Mouse (Mus musculus): Measurements from ENCODE around the gene Gm36210. TPM values are rescaled to one million over a fixed set of nuclear protein-coding genes. Genes with fewer than 3 reads are reported as not detected.

The Gm36210 gene
- polyA plus RNA-seq, 1 experiment from 2014 or later: 0.24 TPM

GRCm38 (mm10) chr7:4921824-4922482 is 15.6 kb upstream of the Gm36210 start, which contains the start of gene Nat14:
Nat14 (plus strand) TSS chr7:4922028.
- WGBS: 28% methylated on average over 8 of the region's 8 CpGs
- Histone ChIP-seq H3K4me2 (peak within 1 kb of the TSS; percentile 86), H3K27ac (peak within 1 kb of the TSS; percentile 99), H3K4me1 (peaks cover 66% of the 10 kb centered on the region), H3K27me3 (no peaks in the 10 kb centered on the region), H3K36me3 (replicated peaks) (peaks cover 43% of the 10 kb centered on the region), H3K4me3 (replicated peaks) (peak within 1 kb of the TSS; percentile 39), H3K9ac (peak within 1 kb of the TSS; percentile 57), H3K9me3 (no peaks in the 10 kb centered on the region)
- no peak for ATAC-seq (ENCODE audit: low FRiP score)

GRCm38 (mm10) chr7:4920976-4921823 is 14.9 kb upstream of the Gm36210 start:
- 55% methylated on average over 23 of the region's 23 CpGs for WGBS
- Histone ChIP-seq H3K4me2 (peak overlapping the region; percentile 86), H3K4me1 (peaks cover 66% of the 10 kb centered on the region), H3K9me3 (no peaks in the 10 kb centered on the region), H3K4me3 (replicated peaks) (no peak overlapping the region), H3K9ac (peak overlapping the region; percentile 33; the same call in 1 of the 2 replicates), H3K36me3 (replicated peaks) (peaks cover 43% of the 10 kb centered on the region), H3K27ac (peak overlapping the region; percentile 99), H3K27me3 (no peaks in the 10 kb centered on the region)
- no peak for ATAC-seq (ENCODE audit: low FRiP score)

DNA sequence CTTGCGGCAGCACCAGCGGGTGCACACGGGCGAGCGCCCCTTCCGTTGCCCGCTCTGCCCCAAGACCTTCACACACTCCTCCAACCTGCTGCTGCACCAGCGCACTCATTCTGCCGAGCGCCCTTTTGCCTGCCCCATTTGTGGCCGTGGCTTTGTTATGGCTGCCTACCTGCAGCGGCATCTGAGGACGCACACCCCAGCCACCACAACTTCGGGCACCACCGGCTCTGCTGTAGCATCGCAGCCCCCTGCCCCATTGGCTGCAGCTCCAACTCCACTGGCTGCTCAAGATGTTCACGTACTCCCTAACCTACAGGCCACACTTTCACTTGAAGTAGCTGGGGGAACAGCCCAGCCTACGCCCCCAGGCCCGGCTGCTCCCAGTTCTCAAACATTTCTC is 14.2 kb upstream of the Gm36210 start:
- H3K36me3 ChIP-seq (replicated peaks): peaks cover 43% of the 10 kb centered on the region
- no peaks in the 10 kb centered on the region for H3K9me3 ChIP-seq
- H3K27ac ChIP-seq: peak overlapping the region; percentile 99
- no peaks in the 10 kb centered on the region for H3K27me3 ChIP-seq
- no peak overlapping the region for H3K4me3 ChIP-seq (replicated peaks)
- 88% methylated on average over 19 of the region's 19 CpGs for WGBS
- H3K4me2 ChIP-seq: no peak overlapping the region
- H3K9ac ChIP-seq: no peak overlapping the region
- peaks cover 65% of the 10 kb centered on the region for H3K4me1 ChIP-seq
- no peak for ATAC-seq (ENCODE audit: low FRiP score)

- H3K4me2 ChIP-seq: no peak overlapping the region
Observed at GRCm38 (mm10) chr7:4919971-4920370, 13.7 kb upstream of the Gm36210 start.

GRCm38 (mm10) chr7:4919096-4919495 is 12.8 kb upstream of the Gm36210 start:
- H3K4me2 ChIP-seq: no peak overlapping the region
- 82% methylated on average over 17 of the region's 21 CpGs for WGBS
- no peak overlapping the region for H3K27ac ChIP-seq
- peaks cover 43% of the 10 kb centered on the region for H3K36me3 ChIP-seq (replicated peaks)
- no peaks in the 10 kb centered on the region for H3K27me3 ChIP-seq
- H3K4me1 ChIP-seq: peaks cover 55% of the 10 kb centered on the region
- ATAC-seq (ENCODE audit: low FRiP score): no peak
- no peak overlapping the region for H3K9ac ChIP-seq
- H3K9me3 ChIP-seq: no peaks in the 10 kb centered on the region
- H3K4me3 ChIP-seq (replicated peaks): no peak overlapping the region

More at GRCm38 (mm10) chr7:4919971-4920370, 13.7 kb upstream of the Gm36210 start:
- Histone ChIP-seq H3K27ac (no peak overlapping the region), H3K9ac (no peak overlapping the region), H3K27me3 (no peaks in the 10 kb centered on the region), H3K4me1 (peaks cover 60% of the 10 kb centered on the region), H3K4me3 (replicated peaks) (no peak overlapping the region), H3K9me3 (no peaks in the 10 kb centered on the region), H3K36me3 (replicated peaks) (peaks cover 43% of the 10 kb centered on the region)
- 87% methylated on average over 21 of the region's 21 CpGs for WGBS
- no peak for ATAC-seq (ENCODE audit: low FRiP score)

DNA sequence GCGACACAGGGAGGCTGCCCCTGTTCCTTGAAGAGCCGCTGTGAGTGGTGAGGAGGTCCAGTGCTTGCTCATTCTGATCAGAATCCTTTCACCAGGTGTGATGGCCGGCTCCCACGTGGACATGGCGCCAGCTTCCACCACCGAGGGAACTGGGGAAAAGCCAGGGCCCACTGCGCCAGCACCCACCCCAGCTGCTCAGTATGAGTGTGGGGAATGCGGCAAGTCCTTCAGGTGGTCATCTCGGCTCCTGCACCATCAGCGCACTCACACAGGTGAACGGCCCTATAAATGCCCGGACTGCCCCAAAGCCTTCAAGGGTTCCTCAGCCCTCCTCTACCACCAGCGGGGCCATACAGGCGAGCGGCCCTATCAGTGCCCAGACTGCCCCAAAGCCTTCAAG is 12.4 kb upstream of the Gm36210 start:
- no peak overlapping the region for H3K4me3 ChIP-seq (replicated peaks)
- 93% methylated on average over 15 of the region's 15 CpGs for WGBS
- H3K9me3 ChIP-seq: no peaks in the 10 kb centered on the region
- no peaks in the 10 kb centered on the region for H3K27me3 ChIP-seq
- no peak overlapping the region for H3K27ac ChIP-seq
- no peak for ATAC-seq (ENCODE audit: low FRiP score)
- no peak overlapping the region for H3K9ac ChIP-seq
- peaks cover 50% of the 10 kb centered on the region for H3K4me1 ChIP-seq
- no peak overlapping the region for H3K4me2 ChIP-seq
- H3K36me3 ChIP-seq (replicated peaks): peaks cover 43% of the 10 kb centered on the region

- 89% methylated on average over 2 of the region's 2 CpGs for WGBS
- Histone ChIP-seq H3K27ac (no peak overlapping the region), H3K9ac (no peak overlapping the region), H3K36me3 (replicated peaks) (peaks cover 43% of the 10 kb centered on the region), H3K9me3 (no peaks in the 10 kb centered on the region), H3K4me2 (no peak overlapping the region), H3K4me3 (replicated peaks) (no peak overlapping the region), H3K4me1 (peaks cover 40% of the 10 kb centered on the region), H3K27me3 (no peaks in the 10 kb centered on the region)
- ATAC-seq (ENCODE audit: low FRiP score): no peak
Observed at GRCm38 (mm10) chr7:4917494-4917893, 11.2 kb upstream of the Gm36210 start.

DNA sequence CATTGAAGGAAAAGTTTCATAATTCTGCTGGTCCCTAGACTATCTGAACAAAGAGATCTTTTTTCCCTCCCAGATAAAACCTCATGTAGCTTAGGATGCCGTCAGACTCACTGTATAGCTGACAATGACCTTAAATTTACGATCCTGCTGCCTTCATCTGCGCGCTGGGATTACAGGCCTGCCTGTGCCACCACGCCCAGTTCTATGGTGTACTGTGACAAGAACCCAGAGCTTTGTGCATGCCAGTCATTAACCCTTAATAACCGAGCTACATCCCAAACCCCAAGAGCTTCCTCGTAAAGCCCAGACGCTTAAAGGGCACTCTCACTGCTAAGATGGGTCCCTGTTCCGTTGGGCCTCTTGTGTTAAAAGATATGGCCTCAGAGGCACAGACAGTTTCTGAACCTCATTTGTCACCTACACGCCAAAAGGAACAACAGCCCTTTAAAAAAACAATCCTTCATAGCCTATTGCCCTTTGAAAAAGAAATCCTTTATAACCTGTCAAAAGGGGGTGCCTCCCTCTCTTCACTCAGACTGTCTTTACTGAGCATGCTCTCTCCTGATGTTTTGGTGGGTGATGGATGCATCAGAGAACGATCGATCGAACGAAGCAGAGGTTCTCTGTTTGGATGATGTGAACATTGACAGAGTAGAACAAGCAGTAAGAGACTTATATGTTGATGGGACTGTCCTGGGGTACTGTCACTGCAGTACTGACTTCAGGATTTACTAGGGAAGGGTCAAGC is 9.5 kb upstream of the Gm36210 start:
- no peaks in the 10 kb centered on the region for H3K27me3 ChIP-seq
- ATAC-seq (ENCODE audit: low FRiP score): peak; percentile 43
- peak overlapping the region; percentile 65 for H3K4me3 ChIP-seq (replicated peaks)
- peaks cover 37% of the 10 kb centered on the region for H3K36me3 ChIP-seq (replicated peaks)
- WGBS: 21% methylated on average over 14 of the region's 14 CpGs
- no peaks in the 10 kb centered on the region for H3K9me3 ChIP-seq
- H3K9ac ChIP-seq: peak overlapping the region; percentile 81
- H3K4me1 ChIP-seq: peaks cover 25% of the 10 kb centered on the region
- peak overlapping the region; percentile 86 for H3K4me2 ChIP-seq
- peak overlapping the region; percentile 97 for H3K27ac ChIP-seq

- peak within 1 kb of the TSS; percentile 97 for H3K27ac ChIP-seq
- H3K36me3 ChIP-seq (replicated peaks): peaks cover 30% of the 10 kb centered on the region
- no peaks in the 10 kb centered on the region for H3K27me3 ChIP-seq
- H3K9me3 ChIP-seq: no peaks in the 10 kb centered on the region
- under 1% methylated on average over 46 of the region's 56 CpGs for WGBS
- peak; percentile 93 for ATAC-seq (ENCODE audit: low FRiP score)
- H3K9ac ChIP-seq: peak within 1 kb of the TSS; percentile 81
- H3K4me2 ChIP-seq: peak within 1 kb of the TSS; percentile 86
- H3K4me3 ChIP-seq (replicated peaks): peak within 1 kb of the TSS; percentile 65
- H3K4me1 ChIP-seq: peaks cover 22% of the 10 kb centered on the region
Observed at GRCm38 (mm10) chr7:4915007-4915665, 8.8 kb upstream of the Gm36210 start, which contains the start of gene Zfp628. Zfp628 (plus strand) TSS chr7:4915217.

- Histone ChIP-seq H3K9ac (no peak overlapping the region), H3K9me3 (no peaks in the 10 kb centered on the region), H3K36me3 (replicated peaks) (0 out of 2 replicates have a peak, but pooled peaks cover 1% of the 10 kb centered on the region), H3K27me3 (0 out of 2 replicates have a peak, but pooled peaks cover 3% of the 10 kb centered on the region), H3K4me3 (replicated peaks) (no peak overlapping the region), H3K4me2 (no peak overlapping the region), H3K27ac (no peak overlapping the region), H3K4me1 (peaks cover 20% of the 10 kb centered on the region)
- WGBS: 64% methylated on average over 5 of the region's 5 CpGs
- ATAC-seq (ENCODE audit: low FRiP score): no peak
Observed at GRCm38 (mm10) chr7:4912248-4912647, 5.9 kb upstream of the Gm36210 start.

DNA sequence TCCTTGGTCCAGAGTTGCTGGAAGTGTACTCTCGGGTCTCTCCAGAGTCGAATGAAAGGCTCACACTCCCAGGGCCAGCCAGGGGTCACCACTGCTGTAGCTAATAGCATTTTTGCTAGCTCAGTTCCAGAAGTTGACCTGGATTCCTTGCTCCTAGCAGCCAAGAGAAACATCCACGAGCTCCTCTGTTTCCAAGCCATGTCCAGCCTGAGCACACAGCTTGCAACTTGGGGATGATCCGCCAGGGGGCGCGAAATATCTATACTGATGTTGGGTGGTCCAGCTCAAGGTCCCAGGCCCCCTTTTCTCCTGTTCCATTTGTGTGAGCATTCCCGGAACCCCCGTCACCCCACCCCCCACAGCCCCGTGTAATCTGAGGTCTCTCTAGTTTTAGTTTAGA is 5.2 kb upstream of the Gm36210 start:
- Histone ChIP-seq H3K36me3 (replicated peaks) (no peaks in the 10 kb centered on the region), H3K27me3 (0 out of 2 replicates have a peak, but pooled peaks cover 3% of the 10 kb centered on the region), H3K27ac (no peak overlapping the region), H3K4me3 (replicated peaks) (no peak overlapping the region), H3K4me2 (no peak overlapping the region), H3K9me3 (no peaks in the 10 kb centered on the region), H3K4me1 (peaks cover 17% of the 10 kb centered on the region), H3K9ac (no peak overlapping the region)
- 27% methylated on average over 9 of the region's 9 CpGs for WGBS
- no peak for ATAC-seq (ENCODE audit: low FRiP score)

All from forebrain, embryonic 12.5 days (tissue).